Mouse (Mus musculus) forebrain, embryonic 10.5 days (tissue): ENCODE results near the gene Cavin3. TPM values are rescaled to one million over a fixed set of nuclear protein-coding genes. Genes with fewer than 3 reads are reported as not detected.

Source experiments
- DNase-seq: peaks from one replicate; pipeline ENCODE4 v3.0.0-alpha.2; 2017; ENCODE audit warnings: low spot score; ENCODE audit errors: extremely low spot score
- H3K27ac ChIP-seq: fragments of 300-500 bp; sonication (generic); 2 replicates; pipeline ENCODE4 v1.5.1; 2016; ENCODE audit warnings: mild to moderate bottlenecking
- H3K27me3 ChIP-seq: fragments of 300-500 bp; sonication (generic); 2 replicates; pipeline ENCODE4 v1.6.1; 2016; ENCODE audit warnings: mild to moderate bottlenecking; ENCODE audit not compliant: poor library complexity, severe bottlenecking
- H3K36me3 ChIP-seq: fragments of 300-500 bp; sonication (generic); replicated peaks from 2 replicates; pipeline ENCODE4 v1.6.1; 2016; ENCODE audit warnings: mild to moderate bottlenecking, moderate library complexity
- H3K4me1 ChIP-seq: fragments of 300-500 bp; sonication (generic); 2 replicates; pipeline ENCODE4 v1.6.1; 2016
- H3K4me3 ChIP-seq: fragments of 300-500 bp; sonication (generic); 2 replicates; pipeline ENCODE4 v1.5.1; 2016; ENCODE audit warnings: mild to moderate bottlenecking, moderate library complexity
- H3K9me3 ChIP-seq: fragments of 300-500 bp; sonication (generic); 2 replicates; pipeline ENCODE4 v1.6.1; 2016; ENCODE audit warnings: mild to moderate bottlenecking, moderate library complexity
- WGBS: fragments of 180-500 bp; shearing (Covaris S2); methylation state at CpG from one replicate; pipeline ENCODE4 v1.1.7; 2016; 5-methylcytosine and 5-hydroxymethylcytosine counted together
- polyA plus RNA-seq: library from polyadenylated mRNA; unstranded; fragments of >200 nt; fragmentation: Nextera tagmentation; extraction: Ambion mirVana; gene quantifications from 2 replicates; pipeline ENCODE4 v1.2.1, GENCODE M21; 2016

Cavin3 gene
- polyA plus RNA-seq, 1 experiment from 2014 or later: 17.8 TPM

DNA sequence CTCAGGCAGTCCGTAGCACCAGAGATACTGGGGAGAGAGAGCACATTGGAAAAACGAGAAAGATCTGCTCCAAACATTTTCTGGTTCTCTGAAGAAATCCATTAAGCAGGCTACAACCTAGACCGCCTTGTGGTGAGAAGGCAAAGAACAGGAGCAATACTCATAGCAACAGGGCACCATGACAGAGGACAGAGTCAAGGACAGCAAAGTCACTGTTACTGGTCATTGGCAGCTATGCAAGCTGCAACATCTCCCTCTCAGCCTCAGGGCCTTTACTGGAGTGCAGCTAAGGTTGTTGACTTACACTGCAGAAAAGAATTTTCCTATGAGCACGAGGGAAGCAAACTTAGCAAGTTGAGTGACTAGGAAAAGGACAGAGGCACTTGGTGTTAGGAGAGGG is 25.2 kb upstream of the Cavin3 start:
- Histone ChIP-seq H3K36me3 (no peaks in the 10 kb centered on the region), H3K27ac (no peak overlapping the region), H3K4me3 (no peak overlapping the region), H3K27me3 (no peaks in the 10 kb centered on the region), H3K4me1 (no peaks in the 10 kb centered on the region), H3K9me3 (no peaks in the 10 kb centered on the region)
- WGBS: 84% methylated on average over 4 of the region's 4 CpGs
- DNase-seq: no peak

DNA sequence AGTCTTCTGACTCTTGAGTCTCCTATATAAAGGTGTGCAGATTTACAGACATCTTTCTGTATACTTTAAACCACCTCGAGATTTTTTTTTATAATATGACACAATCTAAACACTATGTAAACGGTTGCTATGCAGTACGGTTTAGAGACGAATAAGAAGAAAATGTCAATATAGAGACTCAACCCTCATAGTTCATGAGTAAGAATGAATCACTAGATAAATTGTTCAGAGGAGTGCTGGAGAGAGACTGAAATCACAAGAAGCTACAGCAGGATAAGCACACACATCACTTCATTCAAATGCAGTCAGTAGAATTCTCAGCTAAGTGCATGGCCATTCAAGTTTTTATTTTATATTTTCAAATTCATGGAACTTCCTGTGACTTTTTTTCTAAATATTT is 19.9 kb upstream of the Cavin3 start:
- H3K9me3 ChIP-seq: no peaks in the 10 kb centered on the region
- no peak overlapping the region for H3K4me3 ChIP-seq
- no peaks in the 10 kb centered on the region for H3K36me3 ChIP-seq
- DNase-seq: no peak
- whole genome bisulfite sequencing: 90% methylated on average over 4 of the region's 4 CpGs
- no peaks in the 10 kb centered on the region for H3K27me3 ChIP-seq
- H3K4me1 ChIP-seq: no peaks in the 10 kb centered on the region
- no peak overlapping the region for H3K27ac ChIP-seq

DNA sequence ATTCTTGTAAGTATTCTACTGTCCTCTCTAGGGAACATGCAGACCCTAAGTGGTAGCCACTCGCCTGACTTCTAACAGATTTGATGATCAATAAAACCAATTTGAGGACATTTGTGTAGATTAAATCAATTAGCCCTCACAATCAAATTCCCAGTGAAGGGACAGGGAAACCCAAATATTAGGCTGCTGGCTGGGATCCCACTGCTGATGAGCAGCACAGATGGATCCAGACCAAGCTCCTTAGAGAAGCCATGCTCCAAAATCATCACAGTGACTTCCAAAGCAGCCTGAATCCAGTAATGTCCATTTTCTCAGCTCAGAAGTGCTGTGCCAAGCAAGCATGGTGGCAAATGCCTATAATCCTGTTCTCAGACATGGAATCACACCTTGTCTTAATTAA is 17.6 kb upstream of the Cavin3 start:
- WGBS: 79% methylated on average over 1 of the region's 1 CpGs
- no peaks in the 10 kb centered on the region for H3K9me3 ChIP-seq
- H3K27ac ChIP-seq: no peak overlapping the region

DNA sequence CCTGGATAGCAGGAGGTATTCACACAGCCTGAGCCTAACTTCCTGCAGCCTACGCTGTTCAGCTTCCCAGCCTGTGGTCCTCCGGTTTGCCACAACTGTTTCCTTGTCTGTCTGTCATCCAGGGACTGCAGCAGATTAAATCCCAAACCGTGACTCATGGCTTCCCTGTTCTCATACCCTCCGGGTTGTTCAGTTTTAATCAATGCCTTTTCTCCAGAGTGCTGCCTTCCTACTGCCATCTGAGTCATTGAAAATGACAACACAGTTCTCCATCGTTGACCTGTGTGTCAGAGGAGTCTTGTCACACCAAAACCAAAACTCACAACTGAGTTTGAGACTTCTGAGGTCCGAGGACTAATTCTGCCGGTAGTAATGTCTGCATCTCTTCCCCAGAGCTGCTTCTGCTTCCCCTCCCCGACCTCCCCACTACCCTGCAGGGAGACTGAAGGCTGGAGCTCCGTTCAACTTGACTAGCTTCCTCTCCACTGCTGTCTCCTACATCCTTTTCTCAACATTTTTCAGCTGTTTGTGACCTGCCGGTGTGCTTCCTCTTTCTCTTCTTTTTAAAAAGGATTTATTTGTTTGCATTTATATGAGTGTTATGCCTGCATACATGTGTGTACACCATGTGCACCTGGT is 16.9 kb upstream of the Cavin3 start:
- Histone ChIP-seq H3K27me3 (no peaks in the 10 kb centered on the region), H3K9me3 (no peaks in the 10 kb centered on the region), H3K4me3 (no peak overlapping the region), H3K36me3 (no peaks in the 10 kb centered on the region), H3K4me1 (no peaks in the 10 kb centered on the region), H3K27ac (no peak overlapping the region)
- DNase-seq: no peak
- WGBS: 58% methylated on average over 10 of the region's 10 CpGs

More for the DNA sequence above, 17.6 kb upstream of the Cavin3 start:
- Histone ChIP-seq H3K4me1 (no peaks in the 10 kb centered on the region), H3K27me3 (no peaks in the 10 kb centered on the region), H3K36me3 (no peaks in the 10 kb centered on the region), H3K4me3 (no peak overlapping the region)
- DNase-seq: no peak

DNA sequence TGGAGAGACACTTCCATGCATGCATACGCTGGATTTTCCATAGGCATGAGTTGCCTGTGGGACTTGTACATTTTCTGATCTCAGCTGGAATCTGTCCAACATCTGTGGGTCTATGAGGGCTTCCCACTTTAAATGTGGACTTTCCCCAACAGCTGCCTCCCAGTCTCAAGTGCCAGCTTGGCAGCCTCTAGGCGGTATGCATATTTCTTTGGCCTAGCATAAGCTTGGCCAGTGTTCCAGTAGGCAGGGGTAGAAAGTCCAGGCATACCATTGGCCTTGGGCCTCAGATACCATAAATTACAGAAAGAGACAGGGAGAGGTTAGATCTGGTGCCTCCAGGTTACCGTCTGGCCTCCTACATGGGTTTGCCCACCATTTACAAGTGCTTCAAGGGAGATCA is 15.8 kb upstream of the Cavin3 start:
- WGBS: 89% methylated on average over 3 of the region's 3 CpGs
- no peaks in the 10 kb centered on the region for H3K27me3 ChIP-seq
- H3K9me3 ChIP-seq: no peaks in the 10 kb centered on the region
- no peak for DNase-seq
- H3K4me3 ChIP-seq: no peak overlapping the region
- no peaks in the 10 kb centered on the region for H3K36me3 ChIP-seq
- no peaks in the 10 kb centered on the region for H3K4me1 ChIP-seq
- H3K27ac ChIP-seq: no peak overlapping the region

DNA sequence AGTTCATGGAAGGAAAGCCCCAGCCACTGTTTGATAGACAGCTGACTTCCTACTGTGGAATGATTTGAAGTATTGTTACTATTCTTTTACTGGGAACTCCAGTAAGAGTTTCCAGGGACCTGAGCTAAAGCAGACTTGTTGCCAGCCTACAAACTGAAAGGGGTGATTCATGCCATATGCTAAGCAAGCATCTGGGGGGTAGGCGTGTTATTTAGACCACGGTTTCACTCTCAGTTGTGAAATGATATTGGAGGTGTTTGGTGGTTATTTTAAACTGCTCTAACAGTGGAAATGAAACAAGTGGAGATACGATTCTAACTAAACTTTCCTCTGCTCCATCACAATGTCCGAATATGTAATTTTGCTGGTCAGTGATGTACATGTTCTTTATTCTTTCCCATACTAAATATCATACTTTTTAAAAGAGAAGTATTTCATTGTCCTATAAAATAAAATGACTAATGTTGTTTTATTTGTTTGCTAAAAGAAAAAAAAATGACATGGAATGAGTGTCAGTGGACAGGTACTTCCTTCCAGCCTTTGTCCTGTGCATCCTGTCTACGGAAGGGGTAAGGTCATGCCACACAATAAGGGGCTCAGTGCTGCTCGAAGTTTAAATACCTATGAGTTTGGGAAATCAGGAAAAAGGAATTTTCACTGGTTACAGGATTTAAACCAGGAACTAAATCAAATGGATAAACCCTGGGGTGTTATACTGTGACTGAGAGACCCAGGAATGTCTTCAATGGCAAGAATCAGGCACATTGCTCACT is 5.2 kb upstream of the Cavin3 start:
- Histone ChIP-seq H3K4me1 (peaks cover 3% of the 10 kb centered on the region), H3K27ac (no peak overlapping the region), H3K4me3 (no peak overlapping the region), H3K36me3 (no peaks in the 10 kb centered on the region), H3K9me3 (no peaks in the 10 kb centered on the region), H3K27me3 (peaks cover 17% of the 10 kb centered on the region)
- DNase-seq: no peak
- 87% methylated on average over 6 of the region's 6 CpGs for WGBS

DNA sequence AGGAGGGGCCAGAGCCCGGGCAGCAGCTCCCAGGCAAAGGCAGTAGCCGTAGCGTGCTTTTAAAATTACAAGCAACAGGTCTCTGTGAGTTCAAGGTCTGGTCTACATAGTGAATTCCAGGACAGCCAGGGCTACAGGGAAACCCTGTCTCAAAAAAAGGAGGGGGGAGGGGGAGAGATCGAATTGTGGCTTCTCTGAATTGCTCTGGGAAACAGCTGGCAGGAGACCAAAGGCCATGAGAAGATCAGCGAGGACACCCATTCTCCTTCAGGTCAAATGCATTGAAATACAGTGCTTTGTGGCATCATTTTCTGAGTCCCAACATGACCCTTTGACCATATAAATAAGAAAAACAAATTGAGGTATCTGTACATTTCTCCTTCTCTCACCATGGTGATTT is 2.9 kb upstream of the Cavin3 start:
- H3K27me3 ChIP-seq: peaks cover 37% of the 10 kb centered on the region
- 83% methylated on average over 5 of the region's 5 CpGs for WGBS
- peaks cover 26% of the 10 kb centered on the region for H3K4me1 ChIP-seq
- DNase-seq: no peak
- no peaks in the 10 kb centered on the region for H3K9me3 ChIP-seq
- no peaks in the 10 kb centered on the region for H3K36me3 ChIP-seq
- H3K27ac ChIP-seq: no peak overlapping the region
- no peak overlapping the region for H3K4me3 ChIP-seq

DNA sequence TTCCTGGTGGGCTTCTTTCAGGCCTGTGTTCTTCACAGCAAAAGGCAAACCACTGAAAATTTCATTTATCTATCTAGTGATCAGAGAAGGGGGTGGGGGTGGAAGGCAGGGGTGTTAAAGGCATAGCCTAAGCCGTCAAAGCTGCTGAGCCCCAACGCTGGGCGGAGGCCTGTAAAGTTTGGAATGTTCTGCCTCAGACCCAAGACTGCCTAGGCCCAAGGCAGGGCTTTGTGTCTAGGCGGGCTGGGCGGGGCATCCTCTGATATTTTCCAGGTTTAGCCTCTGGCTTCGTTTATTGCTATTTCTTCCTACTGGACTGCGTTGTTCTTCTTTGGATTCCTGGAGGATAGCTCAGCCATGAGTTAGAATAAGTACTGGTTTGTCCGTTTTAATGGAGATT is 326 bp upstream of the Cavin3 start:
- Histone ChIP-seq H3K36me3 (no peaks in the 10 kb centered on the region), H3K4me1 (peaks cover 29% of the 10 kb centered on the region), H3K4me3 (peak overlapping the region; percentile 55), H3K27me3 (peaks cover 37% of the 10 kb centered on the region), H3K27ac (peak overlapping the region; percentile 87), H3K9me3 (no peaks in the 10 kb centered on the region)
- WGBS: 48% methylated on average over 8 of the region's 8 CpGs
- peak; percentile 28 for DNase-seq

DNA sequence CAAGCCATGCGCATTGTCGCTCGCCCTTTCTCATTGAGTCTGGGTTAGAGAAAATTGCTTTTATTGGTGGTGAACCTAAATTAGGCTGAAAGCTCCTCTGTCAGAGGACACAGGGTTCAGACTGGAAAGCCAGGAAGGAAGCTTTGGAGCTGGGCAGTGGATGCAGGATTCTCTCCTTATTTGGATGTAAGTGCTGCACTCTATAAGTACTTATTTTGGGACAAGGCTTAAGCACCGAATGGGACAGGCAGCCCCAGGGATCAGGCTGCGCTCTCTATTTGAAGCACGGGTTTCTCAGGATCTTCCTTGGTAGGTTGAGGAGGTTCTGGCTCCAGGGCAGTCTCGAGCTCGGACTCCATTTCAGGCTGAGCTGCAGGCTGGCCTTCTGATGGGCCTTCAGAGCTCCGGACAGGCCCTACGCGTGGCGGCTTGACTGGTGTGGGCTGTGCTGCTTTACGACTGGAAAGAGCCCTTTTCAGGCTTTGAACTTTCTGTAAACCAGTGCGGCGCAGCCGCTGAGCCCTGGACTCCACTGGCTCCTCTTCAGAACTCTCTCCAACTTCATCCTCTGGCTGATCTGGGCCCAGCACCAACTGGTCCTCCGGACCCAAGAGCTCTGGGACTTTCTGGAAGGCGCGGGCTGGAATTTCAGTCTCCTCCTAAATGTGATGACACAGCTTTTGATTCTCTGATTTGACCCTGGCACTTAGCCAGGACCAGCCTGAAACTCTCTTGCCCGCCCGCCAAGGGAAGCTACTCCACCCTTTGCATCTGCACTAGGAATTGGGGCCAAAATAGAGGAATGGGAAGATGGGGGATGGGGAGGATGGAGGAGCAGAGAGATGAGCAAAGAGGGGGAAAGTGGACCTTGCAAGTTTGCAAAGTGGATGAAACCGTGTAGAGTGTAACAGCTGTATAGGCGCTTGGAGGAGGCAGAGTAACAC is 1.3 kb downstream of the Cavin3 start:
- Histone ChIP-seq H3K27ac (peak overlapping the region; percentile 87), H3K27me3 (peaks cover 37% of the 10 kb centered on the region), H3K36me3 (no peaks in the 10 kb centered on the region), H3K4me3 (peak overlapping the region; percentile 55), H3K4me1 (peaks cover 29% of the 10 kb centered on the region), H3K9me3 (no peaks in the 10 kb centered on the region)
- no peak for DNase-seq
- 77% methylated on average over 23 of the region's 23 CpGs for WGBS

DNA sequence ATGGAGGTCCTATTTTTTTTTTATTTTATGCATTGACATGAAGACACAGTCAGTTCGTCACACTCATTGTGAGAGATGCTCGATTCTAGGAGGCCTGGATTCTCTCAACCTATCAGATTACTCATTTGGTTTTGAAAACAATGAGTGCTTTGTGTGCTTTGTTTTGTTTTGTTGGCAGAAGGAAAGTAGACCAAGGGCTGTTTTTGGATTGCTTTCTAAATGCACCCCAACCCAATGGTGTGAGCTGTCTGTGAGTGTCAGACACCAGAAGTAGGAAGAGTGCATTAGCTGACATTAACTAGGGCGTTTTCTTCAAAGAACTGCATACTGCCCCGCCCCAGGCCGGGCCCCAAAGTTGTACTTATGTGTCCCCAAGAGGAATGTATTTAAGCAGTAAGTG is 2.0 kb downstream of the Cavin3 start:
- WGBS: 58% methylated on average over 5 of the region's 5 CpGs
- no peak for DNase-seq
- Histone ChIP-seq H3K4me1 (peaks cover 29% of the 10 kb centered on the region), H3K27ac (no peak overlapping the region), H3K4me3 (no peak overlapping the region), H3K36me3 (no peaks in the 10 kb centered on the region), H3K9me3 (no peaks in the 10 kb centered on the region), H3K27me3 (peaks cover 37% of the 10 kb centered on the region)

DNA sequence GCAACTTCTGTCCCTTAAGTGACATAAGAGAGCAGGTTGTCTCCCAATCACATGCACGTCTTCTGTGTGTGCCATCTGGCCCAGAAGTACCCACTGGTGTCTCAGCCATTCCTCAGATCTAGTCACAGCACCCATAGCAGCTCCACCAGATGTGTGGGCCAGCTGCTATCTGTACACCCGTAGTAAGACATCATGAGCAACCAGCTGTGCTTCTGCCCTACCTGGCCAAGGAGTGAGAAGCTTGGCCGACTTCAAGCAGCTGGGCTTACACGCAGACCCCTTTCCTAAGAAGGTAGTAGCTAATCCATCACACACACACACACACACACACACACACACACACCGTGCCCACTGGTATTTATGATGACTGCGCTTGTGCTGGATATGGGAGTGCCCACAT is 2.9 kb downstream of the Cavin3 start:
- Histone ChIP-seq H3K9me3 (no peaks in the 10 kb centered on the region), H3K36me3 (no peaks in the 10 kb centered on the region), H3K27me3 (peaks cover 37% of the 10 kb centered on the region), H3K27ac (no peak overlapping the region), H3K4me1 (peaks cover 29% of the 10 kb centered on the region), H3K4me3 (no peak overlapping the region)
- 89% methylated on average over 6 of the region's 6 CpGs for WGBS
- DNase-seq: no peak

DNA sequence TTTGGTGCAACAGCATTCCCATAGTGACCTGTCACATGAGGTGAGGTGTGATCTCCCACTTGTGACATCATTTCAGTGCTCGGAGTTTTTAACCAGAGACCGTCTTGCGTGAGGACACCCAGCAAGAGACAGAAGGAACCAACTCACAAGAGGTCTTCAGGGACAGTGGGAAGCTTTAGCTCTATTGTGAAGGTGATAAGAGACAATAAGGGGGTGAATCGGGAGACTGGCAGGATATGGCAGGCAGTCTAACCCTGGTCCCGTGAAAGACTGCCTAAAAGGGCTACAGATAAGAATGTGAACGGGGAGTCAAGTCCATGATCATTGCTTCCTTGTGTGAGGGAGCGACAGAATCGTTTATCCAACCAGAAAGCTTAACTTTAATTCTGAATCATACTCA is 3.8 kb downstream of the Cavin3 start:
- Histone ChIP-seq H3K36me3 (no peaks in the 10 kb centered on the region), H3K9me3 (no peaks in the 10 kb centered on the region), H3K27ac (no peak overlapping the region), H3K27me3 (peaks cover 31% of the 10 kb centered on the region), H3K4me3 (no peak overlapping the region), H3K4me1 (peaks cover 29% of the 10 kb centered on the region)
- no peak for DNase-seq
- WGBS: 89% methylated on average over 8 of the region's 8 CpGs

DNA sequence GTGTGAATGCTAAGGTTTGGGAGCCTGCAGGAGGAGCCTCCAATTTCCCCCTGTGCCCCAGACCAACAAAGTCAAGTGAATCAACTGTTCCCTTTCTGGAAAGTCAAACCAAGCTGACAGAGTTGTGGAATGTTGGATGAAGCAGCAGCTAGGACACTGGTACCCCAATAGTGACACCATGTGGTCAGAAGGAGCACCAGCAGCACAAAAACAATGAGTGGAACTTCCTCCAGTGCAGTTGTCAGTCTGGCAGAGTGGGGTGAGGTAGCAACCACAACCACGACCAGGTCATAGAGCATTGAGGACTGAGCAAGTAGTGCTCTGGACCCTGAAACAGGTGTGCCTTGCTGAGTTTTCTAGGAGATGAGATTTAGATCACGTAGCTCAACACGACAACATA is 4.3 kb downstream of the Cavin3 start:
- H3K27me3 ChIP-seq: peaks cover 26% of the 10 kb centered on the region
- peak; percentile 42 for DNase-seq
- no peaks in the 10 kb centered on the region for H3K36me3 ChIP-seq
- no peaks in the 10 kb centered on the region for H3K9me3 ChIP-seq
- 63% methylated on average over 3 of the region's 3 CpGs for WGBS
- H3K4me3 ChIP-seq: no peak overlapping the region
- peaks cover 29% of the 10 kb centered on the region for H3K4me1 ChIP-seq
- H3K27ac ChIP-seq: no peak overlapping the region
